Mouse (Mus musculus) limb, embryonic 11.5 days (tissue): Measurements from ENCODE around the gene Syndig1. TPM values are rescaled to one million over a fixed set of nuclear protein-coding genes. Genes with fewer than 3 reads are reported as not detected.

ENCODE experiments used
- ATAC-seq: fragments of 200-750 bp; cut with Nextera tagmentation; 2 replicates; pipeline ENCODE4 v1.8.0; 2017; ENCODE audit warnings: low read depth; ENCODE audit not compliant: insufficient number of reproducible peaks, low FRiP score, low TSS enrichment
- DNase-seq: peaks from one replicate; pipeline ENCODE4 v3.0.0-alpha.2; 2015; ENCODE audit warnings: low spot score
- H3K27ac ChIP-seq: fragments of 300-500 bp; sonication (generic); replicated peaks from 2 replicates; pipeline ENCODE4 v1.5.1; 2014; ENCODE audit warnings: low read depth, mild to moderate bottlenecking, low read length
- H3K27me3 ChIP-seq: fragments of 300-500 bp; sonication (generic); 2 replicates; pipeline ENCODE4 v1.6.1; 2014; ENCODE audit warnings: mild to moderate bottlenecking, low read length, mixed read lengths; ENCODE audit not compliant: control insufficient read depth, insufficient read depth
- H3K36me3 ChIP-seq: fragments of 300-500 bp; sonication (generic); 2 replicates; pipeline ENCODE4 v1.6.1; 2014; ENCODE audit warnings: mild to moderate bottlenecking, low read length, moderate library complexity, mixed read lengths; ENCODE audit not compliant: control insufficient read depth, insufficient read depth
- H3K4me1 ChIP-seq: fragments of 300-500 bp; sonication (generic); 2 replicates; pipeline ENCODE4 v1.6.1; 2014; ENCODE audit warnings: low read length, mixed read lengths; ENCODE audit not compliant: control insufficient read depth, insufficient read depth
- H3K4me2 ChIP-seq: fragments of 300-500 bp; sonication (generic); 2 replicates; pipeline ENCODE4 v1.6.1; 2014; ENCODE audit warnings: low read depth, mild to moderate bottlenecking, moderate library complexity; ENCODE audit not compliant: severe bottlenecking
- H3K4me3 ChIP-seq: fragments of 300-500 bp; sonication (generic); 2 replicates; pipeline ENCODE4 v1.5.1; 2014; ENCODE audit warnings: low read depth, low read length
- H3K9ac ChIP-seq: fragments of 300-500 bp; sonication (generic); 2 replicates; pipeline ENCODE4 v1.6.1; 2014; ENCODE audit warnings: mild to moderate bottlenecking, low read length
- H3K9me3 ChIP-seq: fragments of 300-500 bp; sonication (generic); 2 replicates; pipeline ENCODE4 v1.6.1; 2016; ENCODE audit warnings: low read length; ENCODE audit not compliant: control insufficient read depth
- WGBS: fragments of 180-500 bp; shearing (Covaris S2); extraction: QIAGEN DNeasy Blood & Tissue Kit; methylation state at CpG from one replicate; pipeline ENCODE4 v1.1.7; 2014; 5-methylcytosine and 5-hydroxymethylcytosine counted together
- polyA plus RNA-seq: library from polyadenylated mRNA; unstranded; fragments of >200 nt; fragmentation: Nextera tagmentation; extraction: Ambion mirVana; gene quantifications from 2 replicates; pipeline ENCODE4 v1.2.1, GENCODE M21; 2014

The Syndig1 gene
- polyA plus RNA-seq, 1 experiment from 2014 or later: 1.4 TPM

GRCm38 (mm10) chr2:150020706-150021105, 191.7 kb downstream of the Syndig1 start:
- H3K9me3 ChIP-seq: no peaks in the 10 kb centered on the region
- H3K9ac ChIP-seq: no peak overlapping the region
- no peak overlapping the region for H3K4me3 ChIP-seq
- H3K27ac ChIP-seq: no peak overlapping the region
- no peaks in the 10 kb centered on the region for H3K27me3 ChIP-seq
- H3K4me2 ChIP-seq: no peak overlapping the region
- ATAC-seq: no peak
- no peaks in the 10 kb centered on the region for H3K36me3 ChIP-seq
- H3K4me1 ChIP-seq: no peaks in the 10 kb centered on the region
- WGBS: 74% methylated on average over 2 of the region's 2 CpGs
- no peak for DNase-seq

- Histone ChIP-seq H3K27me3 (no peaks in the 10 kb centered on the region), H3K9ac (no peak overlapping the region), H3K27ac (no peak overlapping the region), H3K4me3 (no peak overlapping the region), H3K4me2 (no peak overlapping the region), H3K9me3 (no peaks in the 10 kb centered on the region), H3K36me3 (no peaks in the 10 kb centered on the region), H3K4me1 (no peaks in the 10 kb centered on the region)
- WGBS: 43% methylated on average over 2 of the region's 2 CpGs
- DNase-seq: no peak
- no peak for ATAC-seq
Observed at GRCm38 (mm10) chr2:150023873-150024339, 194.9 kb downstream of the Syndig1 start.

GRCm38 (mm10) chr2:150043531-150043930, 214.5 kb downstream of the Syndig1 start:
- no peak overlapping the region for H3K27ac ChIP-seq
- WGBS: 91% methylated on average over 7 of the region's 7 CpGs

More at GRCm38 (mm10) chr2:150043531-150043930, 214.5 kb downstream of the Syndig1 start:
- Histone ChIP-seq H3K27me3 (no peaks in the 10 kb centered on the region), H3K4me2 (no peak overlapping the region), H3K4me3 (no peak overlapping the region), H3K9ac (no peak overlapping the region), H3K9me3 (no peaks in the 10 kb centered on the region), H3K36me3 (no peaks in the 10 kb centered on the region), H3K4me1 (no peaks in the 10 kb centered on the region)
- no peak for ATAC-seq
- no peak for DNase-seq

Other genes starting within 250 kb of the Syndig1 start
- gene C530025M09Rik, start 2.0 kb downstream of the Syndig1 start, polyA plus RNA-seq: not detected in 2 replicates